Mouse (Mus musculus): ENCODE data around the gene Pakap.

Pakap gene

GRCm38 (mm10) chr4:57574646-57575045, 6.7 kb downstream of the Pakap start:
- no peak for DNase-seq

DNA sequence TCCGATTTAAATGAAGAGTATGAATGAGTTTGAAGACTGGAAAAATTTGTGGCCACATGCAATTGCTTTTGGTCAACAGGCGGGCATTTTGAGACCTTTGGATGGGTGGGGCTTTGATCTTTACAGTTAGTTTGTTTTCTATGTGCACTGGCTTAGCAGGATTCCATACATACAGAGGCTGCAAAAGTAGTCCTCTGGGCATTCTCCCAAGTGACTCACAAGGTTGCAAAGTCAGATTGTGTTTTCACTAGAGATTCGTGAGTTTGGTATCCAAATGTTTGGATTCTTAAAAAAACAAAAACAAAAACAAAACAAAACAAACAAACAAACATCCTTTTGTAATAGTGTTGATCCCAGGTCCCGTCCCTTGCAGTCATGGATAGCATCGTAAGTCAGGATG, 7.7 kb downstream of the Pakap start:
- no peak for DNase-seq

GRCm38 (mm10) chr4:57576095-57576494, 8.1 kb downstream of the Pakap start:
- DNase-seq: no peak

- DNase-seq: no peak
These were observed 11.7 kb downstream of the Pakap start for GRCm38 (mm10) chr4:57579683-57580082.

GRCm38 (mm10) chr4:57585281-57585800, 17.4 kb downstream of the Pakap start:
- no peak for DNase-seq

GRCm38 (mm10) chr4:57586933-57587658, 19.1 kb downstream of the Pakap start:
- no peak for DNase-seq

DNA sequence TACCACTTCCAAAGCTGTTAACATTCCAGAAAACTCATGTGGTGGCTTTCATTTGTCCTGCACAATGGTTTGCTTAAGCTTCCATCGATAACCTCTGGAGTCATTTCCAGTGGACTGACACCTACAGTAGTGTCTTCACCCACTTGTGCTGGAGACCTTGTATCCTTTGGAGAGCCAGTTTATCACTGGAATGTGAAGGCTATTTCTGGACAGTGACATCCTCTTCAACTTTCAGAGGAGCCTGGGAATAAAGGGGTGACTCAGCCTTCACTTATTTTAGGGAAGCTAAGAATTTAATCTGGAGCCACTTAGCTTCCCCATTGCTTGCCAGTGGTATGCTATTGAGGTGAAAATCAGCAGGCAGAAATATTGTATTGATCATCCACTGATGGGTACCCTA, 20.4 kb downstream of the Pakap start:
- DNase-seq: no peak

DNA sequence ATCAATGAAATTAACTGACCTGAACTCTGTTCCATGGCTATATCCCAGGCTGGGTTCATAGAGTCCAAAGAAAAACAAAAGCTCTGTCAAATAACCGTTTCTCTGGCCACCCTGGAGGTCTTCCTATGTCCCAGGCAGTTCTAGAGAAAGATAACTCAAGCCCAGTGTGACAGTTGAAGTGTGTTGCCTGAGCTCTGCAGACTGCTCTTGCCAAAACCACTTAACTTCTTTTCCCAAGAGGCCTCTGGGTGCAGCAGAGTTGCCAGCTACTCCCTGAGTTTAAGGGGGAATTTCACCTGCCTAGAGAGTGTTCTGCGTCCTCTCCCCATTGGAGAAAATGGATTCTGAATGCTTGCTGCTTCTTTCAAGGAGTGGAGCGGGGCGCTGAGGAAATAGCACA, 24.8 kb downstream of the Pakap start:
- DNase-seq: no peak

- no peak for DNase-seq
These were observed 32.0 kb downstream of the Pakap start for GRCm38 (mm10) chr4:57599946-57600345.

- DNase-seq: peak; percentile 20 to 36
These were observed 32.9 kb downstream of the Pakap start for GRCm38 (mm10) chr4:57600685-57601457.

- DNase-seq: peak; percentile 31 to 53
These were observed 33.5 kb downstream of the Pakap start for GRCm38 (mm10) chr4:57601458-57601835.

DNA sequence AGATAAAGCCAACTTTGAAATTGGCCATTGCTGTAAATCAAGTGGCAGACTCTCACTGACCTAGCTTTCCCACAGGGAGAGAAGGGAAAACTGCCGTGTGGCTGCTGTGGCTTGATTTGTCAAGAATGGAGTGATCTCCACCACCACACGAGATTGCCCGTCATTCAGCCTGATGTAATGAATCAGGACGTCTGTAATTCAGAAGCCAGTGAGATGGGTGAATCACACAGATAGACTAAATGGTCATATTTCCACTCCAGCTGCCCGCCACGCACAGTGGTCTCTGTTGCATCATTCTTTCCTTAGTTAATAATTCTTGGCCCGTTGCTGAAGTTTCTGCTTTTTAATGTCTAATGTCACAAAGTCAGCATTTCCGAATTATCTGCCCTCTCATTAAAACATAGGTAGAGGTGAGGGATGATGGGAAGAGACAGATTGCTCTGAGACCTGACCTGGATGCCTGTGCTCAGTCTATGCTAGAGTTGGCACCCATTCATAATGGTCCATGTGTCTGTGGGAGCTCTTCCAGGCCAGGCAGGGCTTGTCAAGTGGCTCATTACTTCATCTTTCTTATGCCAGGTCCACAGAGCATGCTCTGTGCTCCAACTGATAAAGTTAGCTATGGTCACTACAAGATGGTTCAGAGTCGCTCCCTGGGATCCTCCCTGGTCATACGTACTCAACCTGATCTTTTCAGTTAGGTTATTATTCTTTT, 34.1 kb downstream of the Pakap start:
- peak; percentile 19 to 20 for DNase-seq

DNA sequence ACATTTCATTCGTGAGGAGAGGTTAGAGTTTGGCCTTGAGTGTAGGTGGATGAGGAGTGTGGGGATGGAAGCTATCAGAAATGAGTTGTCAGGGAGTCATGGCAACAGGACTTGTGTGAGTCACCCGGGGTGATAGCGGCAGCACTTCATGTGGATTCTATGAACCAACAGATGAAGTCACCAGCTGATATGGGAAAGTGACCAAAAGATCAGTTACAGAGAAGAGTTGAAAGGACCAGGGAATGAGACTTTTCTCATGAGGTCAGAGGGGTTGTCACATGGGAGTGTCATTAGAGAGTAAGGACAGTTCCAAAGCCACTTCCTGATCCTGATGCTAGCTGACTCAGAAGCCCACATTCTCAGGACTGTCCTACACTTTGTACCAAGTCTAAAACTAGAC, 38.3 kb downstream of the Pakap start:
- peak in 1 of 2 experiments; percentile 14 for DNase-seq

DNA sequence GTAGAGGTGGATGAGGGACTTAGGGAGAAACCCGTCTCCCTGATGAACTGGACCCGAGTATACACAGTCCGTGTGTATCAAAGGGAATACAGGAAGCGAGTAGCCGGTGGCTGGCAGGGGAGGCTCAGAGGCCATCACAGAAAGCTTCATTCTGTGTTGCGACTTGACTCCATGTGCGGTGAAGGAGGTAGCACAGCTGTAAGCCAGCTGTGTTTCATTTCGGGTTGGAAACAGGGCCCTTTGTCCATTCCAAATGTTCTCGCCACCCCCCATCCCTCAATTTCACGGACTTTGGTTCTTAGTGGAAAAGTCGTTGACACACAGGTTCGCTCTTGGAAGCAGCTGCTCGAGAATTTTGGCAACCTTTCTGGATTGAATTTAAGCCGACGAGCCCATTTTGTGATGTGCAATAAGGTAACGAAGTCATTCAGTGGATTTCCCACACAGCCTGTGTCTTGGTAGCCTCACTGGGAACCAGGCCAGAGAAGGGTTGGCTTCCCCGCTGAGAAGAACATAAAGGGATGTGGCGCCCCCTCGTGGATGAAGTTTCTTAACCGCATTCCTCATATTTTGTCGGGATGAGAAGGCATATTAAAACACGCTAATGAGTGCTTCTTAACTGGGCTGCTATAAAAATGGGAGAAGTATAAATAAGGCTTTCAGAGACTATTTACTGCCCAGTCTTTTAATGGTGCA, 39.4 kb downstream of the Pakap start:
- peak; percentile 65 to 77 for DNase-seq

DNA sequence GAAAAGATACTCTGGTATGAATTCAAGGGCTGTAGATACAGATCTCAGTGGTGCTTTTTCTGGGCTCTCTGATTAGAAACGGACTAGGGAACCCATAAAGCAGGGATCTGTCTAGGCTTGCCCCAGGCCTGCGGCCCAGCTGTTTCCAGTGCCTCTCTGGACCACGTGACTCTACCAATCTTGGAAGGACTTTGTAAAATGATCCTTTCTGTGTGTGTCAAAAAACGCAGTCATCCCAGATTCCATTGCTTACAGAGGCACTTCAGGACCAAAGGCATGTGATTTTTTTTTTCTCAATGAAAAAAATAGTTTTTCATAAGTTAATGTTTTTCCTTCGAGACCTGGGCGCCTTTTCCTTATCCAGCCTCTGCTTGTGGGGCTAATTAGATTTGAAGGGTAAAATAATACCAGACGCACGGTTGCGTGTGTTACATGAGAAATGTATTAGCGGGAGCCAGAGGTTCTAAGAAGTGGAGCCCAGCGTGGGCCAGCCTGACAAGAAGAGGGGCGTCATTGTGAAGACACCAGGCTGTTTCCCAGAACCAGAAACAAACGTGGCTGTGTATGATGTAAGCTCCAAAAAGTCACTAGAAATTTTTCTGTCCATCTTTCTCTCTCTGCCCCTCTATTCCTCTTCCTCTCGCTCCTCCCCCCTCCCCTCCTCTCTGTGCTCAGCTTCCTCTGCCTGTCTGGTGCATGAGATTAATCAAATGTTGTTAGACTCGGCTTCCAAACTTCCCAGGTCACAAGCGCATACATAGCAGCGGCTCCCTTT, 43.5 kb downstream of the Pakap start:
- DNase-seq: peak in 1 of 2 experiments; percentile 41

GRCm38 (mm10) chr4:57612716-57613115, 44.7 kb downstream of the Pakap start:
- no peak for DNase-seq

GRCm38 (mm10) chr4:57614686-57615085, 46.7 kb downstream of the Pakap start:
- DNase-seq: no peak

GRCm38 (mm10) chr4:57618743-57619142, 50.8 kb downstream of the Pakap start:
- no peak for DNase-seq

DNA sequence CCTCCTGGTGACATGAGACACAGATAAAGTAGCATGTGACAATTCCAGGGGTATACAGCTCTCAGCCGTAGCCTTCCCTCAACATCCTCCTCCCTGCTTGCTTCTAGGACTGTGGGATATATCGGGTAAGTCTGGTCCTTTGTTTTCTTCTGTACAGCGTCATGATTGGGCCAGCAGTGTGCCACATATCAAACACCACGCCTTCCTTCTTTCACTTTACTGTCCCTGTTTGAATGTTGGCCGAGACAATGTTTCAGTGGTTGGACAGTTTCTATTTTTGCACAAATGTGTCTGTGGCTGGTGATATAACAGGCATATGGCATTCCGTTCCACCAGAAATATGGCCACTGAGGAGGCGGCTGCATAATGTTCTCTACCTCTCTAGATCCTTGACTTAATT, 54.8 kb downstream of the Pakap start:
- no peak for DNase-seq

GRCm38 (mm10) chr4:57624819-57625218, 56.8 kb downstream of the Pakap start:
- DNase-seq: no peak

GRCm38 (mm10) chr4:57625306-57625705, 57.3 kb downstream of the Pakap start:
- DNase-seq: no peak

- DNase-seq: no peak
These were observed 57.8 kb downstream of the Pakap start for GRCm38 (mm10) chr4:57625756-57626155.

All from lung, adult 18-20 months (tissue).